Mouse (Mus musculus): Measurements from ENCODE around the gene Rhot2.
A peak's percentile ranks its signal among the peaks of the same experiment; 100 is the strongest.
"Not testable (repeated sequence)": the region's sequence is repeated elsewhere in the genome, so short reads cannot be mapped to it uniquely, and the experiment has no call there.

Gene Rhot2

DNA sequence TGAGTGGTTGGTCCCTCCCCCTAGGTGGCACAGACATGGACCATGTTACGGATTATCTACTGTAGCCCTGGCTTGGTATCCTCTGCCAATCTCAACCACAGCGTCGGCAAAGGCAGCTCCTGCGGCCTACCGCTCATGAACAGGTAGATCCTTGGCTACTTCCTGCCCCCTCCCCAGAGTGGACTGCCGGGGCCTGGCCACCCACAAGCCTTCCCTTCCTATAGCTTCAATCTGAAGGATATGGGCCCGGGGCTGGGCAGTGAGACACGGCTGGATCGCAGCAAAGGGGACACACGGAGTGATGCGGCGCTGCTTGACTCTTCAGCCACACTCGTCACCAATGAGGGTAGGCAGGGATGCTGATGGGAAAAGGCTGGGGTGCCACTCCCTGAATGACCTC is 17.6 kb downstream of the Rhot2 start:
- no peak for DNase-seq

DNA sequence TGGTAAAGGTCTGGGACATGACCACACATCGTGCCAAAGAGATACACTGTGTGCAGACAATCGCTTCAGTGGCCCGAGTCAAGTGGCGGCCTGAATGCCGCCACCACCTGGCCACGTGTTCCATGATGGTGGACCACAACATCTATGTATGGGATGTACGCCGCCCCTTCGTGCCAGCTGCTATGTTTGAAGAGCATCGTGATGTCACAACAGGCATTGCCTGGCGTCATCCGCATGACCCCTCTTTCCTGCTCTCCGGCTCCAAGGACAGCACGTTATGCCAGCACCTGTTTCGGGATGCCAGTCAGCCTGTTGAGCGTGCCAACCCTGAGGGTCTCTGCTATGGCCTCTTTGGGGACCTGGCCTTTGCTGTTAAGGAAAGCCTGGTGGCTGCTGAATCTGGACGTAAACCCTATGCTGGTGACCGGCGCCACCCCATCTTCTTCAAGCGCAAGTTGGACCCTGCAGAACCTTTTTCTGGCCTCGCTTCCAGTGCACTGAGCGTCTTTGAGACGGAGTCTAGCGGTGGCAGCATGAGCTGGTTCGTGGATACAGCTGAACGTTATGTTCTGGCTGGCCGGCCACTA is 18.6 kb downstream of the Rhot2 start:
- DNase-seq, result no peak

DNA sequence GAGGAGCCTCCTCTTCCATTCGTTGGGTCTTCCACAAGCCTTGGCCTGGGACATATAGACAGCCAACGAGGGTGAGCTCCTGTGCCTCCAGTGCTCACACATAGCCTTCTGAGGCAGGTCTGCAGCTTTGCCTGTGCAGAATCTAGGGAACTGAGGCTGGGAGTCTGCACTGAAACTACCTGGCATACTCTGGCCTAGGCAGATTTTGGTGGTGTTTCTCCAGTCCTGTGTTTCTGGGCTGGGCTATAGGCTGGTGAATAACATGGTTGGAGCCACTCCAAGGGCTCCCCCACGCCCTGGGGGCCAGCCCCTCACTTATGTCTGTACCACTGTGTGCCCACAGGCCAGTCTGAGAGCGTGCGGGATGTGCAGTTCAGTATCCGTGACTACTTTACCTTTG is 19.3 kb downstream of the Rhot2 start:
- DNase-seq, result no peak

DNA sequence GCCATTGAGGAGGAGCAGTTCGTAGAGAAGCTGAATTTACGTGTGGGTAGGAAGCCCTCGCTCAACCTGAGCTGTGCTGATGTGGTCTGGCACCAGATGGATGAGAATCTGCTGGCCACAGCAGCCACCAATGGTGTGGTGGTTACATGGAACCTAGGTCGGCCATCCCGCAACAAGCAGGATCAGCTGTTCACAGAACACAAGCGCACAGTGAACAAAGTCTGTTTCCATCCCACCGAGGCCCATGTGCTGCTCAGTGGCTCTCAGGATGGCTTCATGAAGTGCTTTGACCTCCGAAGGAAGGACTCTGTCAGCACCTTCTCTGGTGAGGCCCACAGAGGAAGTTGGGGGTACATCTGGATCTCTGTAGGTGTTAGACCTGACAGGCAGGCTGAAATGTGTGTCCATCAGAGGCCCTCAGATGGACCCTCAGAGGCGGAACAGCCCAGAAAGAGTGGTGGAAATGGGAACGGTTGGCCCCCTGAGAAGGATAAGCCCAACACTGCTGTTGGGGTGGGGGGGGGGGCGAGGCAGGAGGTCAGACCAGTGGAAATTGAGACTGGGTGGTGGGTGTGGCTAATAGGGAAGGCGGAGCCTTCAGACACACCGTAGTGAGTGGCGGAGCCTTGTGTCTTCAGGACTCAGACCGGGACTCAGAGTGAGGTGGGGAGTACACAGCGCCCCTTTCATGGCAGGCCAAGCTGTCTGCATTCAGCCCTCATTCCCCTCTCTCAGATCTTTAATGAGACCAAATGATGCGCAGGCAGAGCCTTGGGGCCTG is 20.1 kb downstream of the Rhot2 start:
- no peak for DNase-seq

DNA sequence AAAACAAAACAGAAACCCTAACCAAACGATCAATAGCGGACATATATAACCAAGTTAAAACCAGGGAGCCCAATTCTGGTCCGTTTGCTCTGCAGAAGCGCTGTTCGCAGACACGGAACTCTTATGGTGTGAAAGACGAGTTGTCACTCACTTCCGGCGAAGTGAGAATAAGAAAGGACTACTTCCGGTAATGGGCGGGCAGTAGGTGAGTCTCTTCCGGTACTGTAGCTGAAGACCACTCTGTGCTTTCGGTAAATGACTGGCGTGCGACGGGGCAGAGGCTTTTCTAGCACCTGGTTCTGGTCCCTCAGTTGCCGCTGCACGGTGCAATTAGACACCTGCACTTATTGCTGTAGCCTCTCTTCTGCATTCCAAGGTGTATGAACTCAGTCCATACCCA is 21.2 kb downstream of the Rhot2 start, which contains the start of gene Wdr24:
Gene Wdr24 (plus strand): TSS at position 176 of the 400 bp plus-strand sequence.
- DNase-seq, result peak; percentile 63

DNA sequence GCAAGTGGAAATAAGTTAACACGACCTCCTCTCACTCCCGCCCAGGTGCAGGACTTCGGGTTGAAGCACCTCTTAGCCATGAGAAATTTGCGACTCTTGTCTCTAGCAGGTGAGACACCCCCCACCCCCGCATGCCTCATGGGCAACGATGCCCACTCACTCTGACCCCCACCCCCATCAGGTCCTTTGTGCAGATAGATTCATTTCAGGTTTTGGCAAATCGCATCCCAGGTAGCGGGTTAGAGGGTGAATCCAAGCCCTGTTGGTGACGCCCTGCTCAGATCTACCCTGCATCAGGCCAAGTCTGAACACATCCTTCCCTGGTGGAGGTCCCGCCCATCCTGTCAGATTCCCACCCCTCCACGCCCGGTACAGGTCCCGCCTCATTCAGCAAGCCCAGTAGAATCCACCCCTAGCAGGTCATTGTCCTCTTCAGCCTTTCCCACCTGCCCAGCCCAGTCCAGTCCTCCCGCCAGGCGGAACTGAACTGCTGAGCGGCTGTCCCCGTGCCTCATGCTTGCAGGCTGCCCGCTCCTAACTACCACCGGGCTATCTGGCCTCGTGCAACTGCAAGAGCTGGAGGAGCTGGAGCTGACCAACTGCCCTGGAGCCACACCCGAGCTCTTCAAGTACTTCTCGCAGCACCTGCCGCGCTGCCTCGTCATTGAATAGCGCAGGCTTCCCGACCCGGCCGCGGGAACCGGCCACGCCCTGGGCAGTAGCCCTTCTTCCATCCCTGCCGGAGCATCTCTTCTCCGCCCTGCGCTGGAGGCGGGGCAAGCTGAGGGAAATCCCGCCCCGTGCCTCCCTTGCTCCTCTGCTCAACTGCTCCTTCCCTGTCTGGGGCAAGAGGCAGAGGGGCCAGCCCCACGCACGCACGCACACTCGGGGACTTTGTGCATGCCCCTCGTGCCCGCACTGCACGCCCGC is 25.5 kb downstream of the Rhot2 start:
- no peak for DNase-seq

DNA sequence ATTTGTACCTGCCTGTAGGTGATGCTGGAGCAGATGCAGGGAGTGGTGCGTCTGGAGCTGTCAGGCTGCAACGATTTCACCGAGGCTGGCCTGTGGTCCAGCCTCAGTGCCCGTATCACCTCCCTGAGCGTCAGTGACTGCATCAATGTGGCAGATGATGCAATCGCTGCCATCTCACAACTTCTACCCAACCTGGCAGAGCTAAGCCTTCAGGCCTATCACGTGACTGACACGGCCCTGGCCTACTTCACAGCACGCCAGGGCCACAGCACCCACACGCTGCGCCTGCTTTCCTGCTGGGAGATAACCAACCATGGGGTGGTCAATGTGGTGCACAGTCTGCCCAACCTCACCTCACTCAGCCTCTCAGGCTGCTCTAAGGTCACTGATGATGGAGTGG is 27.0 kb downstream of the Rhot2 start:
- DNase-seq, result no peak

DNA sequence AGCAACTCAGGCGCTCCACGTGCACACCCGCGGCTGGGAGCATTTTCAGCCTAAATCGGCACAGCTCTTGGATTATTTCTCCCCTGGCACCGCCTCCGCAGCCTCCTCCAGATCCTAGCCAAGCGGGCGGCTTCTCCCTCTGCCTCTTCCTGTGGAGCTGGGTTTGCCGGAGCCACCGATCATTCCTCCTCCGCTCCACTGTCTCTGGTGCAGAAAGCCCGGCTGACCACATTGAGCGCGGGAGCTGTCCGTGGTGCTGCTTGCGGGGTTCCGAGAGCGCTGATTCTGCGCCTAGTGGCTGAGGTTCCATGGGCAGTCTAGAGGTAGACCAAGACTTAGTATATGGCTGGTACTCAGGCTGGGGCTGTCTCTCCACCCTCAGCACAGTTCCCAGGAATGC is 31.2 kb downstream of the Rhot2 start:
- peak; percentile 77 for DNase-seq

DNA sequence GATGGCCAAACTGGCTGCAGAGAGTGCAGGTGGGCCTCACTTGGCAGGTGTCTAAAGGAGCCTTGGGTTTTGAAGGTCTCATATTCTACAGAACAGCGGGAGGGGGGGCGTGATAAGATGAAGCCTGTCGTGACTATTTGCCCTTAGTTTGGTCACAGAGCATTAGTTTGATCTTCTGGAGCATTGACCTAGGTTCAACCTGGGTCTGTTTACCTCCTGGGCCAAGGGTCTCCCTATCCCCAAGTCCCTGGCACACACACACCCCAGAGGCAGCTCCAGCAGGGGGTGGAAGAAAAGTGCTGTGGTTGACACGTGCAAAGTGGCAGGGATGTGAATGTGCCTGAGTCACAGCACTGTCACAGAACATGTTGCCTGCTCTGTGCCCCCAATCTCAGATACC is 33.8 kb downstream of the Rhot2 start:
- no peak for DNase-seq

DNA sequence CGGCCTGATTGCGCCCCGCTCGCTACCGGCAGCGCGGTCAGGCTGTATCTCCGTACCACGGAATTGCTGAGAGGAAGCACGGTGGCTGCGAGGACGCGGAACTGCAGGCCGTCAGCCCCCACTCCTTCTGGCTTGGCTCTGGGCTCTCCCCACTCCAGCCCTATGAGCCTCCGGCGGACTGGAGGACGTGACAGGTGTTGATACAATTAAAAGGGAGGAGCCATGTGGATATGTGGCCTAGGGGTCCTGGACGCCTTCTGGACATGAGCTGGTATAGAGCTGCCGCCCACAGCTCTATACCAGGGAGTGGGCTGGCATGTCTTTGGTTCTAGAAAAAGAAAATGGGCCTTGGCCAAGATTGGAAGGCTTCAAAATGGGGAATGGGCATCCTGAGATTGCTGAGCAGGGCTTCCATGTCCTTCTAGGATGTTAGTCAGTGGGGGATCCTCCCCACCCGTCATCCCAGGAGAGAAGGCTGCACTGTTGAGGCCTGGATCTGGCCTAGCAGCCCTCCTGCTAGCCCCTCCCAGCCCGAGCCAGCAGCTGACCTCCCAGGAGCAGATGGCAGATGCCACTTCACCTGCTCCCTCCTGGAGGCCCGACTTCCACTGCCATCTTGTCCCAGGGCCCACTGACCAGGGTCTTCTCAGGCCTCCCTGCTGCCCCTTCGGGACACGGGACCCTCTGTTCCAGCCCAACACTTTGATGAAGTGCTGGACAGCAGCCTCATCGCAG is 34.9 kb downstream of the Rhot2 start:
- no peak for DNase-seq

DNA sequence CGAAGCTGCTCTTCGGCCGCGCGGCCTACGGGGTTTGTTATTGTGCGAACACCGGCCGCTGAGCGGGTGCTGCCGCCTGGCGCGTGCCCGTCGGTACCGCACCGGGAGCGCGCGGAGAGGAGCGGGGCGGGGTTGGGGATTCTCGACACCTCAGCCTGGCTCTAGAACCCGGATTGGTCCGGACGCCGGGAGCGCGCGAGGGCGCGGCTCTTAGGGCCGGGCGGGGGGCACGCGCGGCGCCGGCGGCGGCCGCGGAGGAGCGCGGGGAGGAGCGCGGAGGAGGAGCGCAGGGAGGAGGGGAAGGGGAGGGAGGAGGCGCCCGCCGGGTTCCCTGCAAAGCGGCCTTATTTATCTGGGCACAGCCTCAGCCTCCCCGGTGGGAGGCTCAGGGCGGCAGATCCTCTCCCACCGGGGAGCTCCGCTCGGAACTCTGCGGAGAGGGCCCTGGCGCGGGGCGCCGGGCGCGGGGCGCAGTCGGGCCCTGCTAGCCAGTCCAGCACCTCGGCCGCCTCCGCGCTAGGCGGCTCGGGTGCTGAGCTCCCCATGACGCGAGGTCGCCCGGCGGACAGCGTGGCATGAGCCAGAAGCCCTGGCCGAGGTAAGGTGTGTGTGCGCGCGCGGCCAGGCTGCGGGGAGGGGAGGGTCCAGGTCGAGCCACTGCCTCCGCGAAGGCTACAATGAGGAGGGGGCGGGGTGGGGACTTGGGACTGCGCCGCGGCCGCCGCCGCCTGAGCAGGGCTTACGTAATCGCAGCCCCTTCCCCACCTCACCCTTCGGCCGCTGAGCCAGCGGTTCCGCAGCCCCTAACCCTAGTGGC is 35.7 kb downstream of the Rhot2 start, which contains the start of gene Fbxl16:
Gene Fbxl16 (plus strand): TSS at position 297 of the 817 bp plus-strand sequence.
- peak; percentile 87 for DNase-seq

DNA sequence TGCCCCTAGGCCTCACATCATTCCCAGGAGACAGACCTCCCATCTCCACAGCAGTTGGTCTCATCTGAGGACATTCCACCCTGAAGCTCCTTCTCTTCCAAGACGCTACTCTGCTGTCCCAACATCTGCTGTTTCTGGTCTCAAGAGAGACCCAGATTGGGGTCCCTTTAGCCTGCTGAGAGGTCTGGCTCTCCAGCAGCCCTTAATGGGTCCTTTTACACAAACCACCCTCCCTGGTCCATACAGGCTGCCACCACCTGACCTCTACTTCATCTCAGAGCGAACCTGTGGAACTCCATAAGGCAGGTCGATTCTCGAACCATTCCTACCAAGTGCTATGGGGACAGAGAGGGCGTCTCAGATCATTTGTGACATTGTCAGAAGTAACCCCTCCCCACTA is 36.6 kb downstream of the Rhot2 start:
- DNase-seq, result no peak

DNA sequence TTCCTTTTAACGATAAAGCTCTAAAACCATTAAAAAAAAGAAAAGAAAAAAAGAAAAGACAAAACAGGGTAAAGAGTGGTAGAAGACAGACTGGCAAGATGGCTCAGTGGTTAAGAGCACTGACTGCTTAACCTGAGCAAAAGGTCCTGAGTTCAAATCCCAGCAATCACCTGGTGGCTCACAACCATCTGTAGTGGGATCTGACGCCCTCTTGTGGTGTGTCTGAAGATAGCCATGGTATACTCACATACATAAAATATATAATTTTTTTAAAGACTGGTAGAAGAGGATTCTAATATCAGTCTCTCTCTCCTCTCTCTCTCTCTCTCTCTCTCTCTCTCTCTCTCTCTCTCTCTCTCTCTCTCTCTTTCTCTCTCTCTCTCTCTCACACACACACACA is 37.2 kb downstream of the Rhot2 start:
- not testable (repeated sequence) for DNase-seq

DNA sequence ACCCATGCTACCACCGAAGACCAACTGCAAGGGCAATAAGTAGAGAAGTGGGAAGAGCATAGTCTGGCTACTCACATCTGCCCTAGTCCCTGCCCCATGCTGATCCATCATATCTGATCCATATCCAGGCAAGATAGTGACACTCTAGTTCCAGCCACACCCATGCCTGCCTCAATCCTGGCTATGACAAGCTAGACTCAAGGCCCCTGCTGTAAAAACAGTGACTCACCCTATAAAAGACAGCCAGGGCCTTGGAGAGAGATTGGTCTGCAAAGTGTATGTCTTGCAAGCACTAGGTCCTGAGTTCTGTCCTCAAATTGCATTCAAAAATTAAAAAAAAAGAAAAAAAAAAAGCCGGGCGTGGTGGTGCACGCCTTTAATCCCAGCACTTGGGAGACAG is 38.1 kb downstream of the Rhot2 start:
- DNase-seq, result no peak

DNA sequence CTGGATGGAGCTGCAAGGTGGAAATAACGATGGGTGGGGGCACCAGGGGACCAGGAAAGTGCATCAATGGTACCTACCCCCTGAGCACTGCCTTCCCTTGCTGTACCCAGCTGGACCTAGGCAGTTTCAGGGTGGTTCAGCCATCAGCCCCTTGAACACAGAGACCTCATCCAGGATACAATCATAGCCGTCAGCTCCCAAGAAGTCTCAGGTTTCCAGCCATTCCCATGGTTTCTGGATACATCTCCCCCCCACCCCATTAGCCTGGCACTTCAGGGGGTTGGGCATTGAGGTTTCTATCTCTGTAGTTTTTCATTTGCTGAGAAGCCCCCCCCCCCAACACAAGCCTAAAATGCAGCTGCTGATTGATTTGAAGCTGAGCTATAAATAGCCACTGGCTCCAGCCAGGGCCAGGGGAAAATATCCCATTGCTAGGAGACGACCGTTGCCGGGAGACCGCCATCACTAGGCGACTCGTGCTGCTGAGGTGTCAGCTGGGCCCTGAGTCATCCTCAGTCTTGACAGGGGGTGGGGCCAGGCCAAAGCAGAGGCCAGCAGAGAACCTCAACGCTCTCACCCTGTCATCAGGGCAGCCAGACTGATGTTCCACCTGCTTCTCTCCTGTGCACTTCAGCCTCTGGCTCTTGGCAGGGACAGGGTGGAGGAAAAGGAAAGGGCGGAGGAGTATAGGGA is 41.7 kb downstream of the Rhot2 start:
- DNase-seq, result peak; percentile 71

DNA sequence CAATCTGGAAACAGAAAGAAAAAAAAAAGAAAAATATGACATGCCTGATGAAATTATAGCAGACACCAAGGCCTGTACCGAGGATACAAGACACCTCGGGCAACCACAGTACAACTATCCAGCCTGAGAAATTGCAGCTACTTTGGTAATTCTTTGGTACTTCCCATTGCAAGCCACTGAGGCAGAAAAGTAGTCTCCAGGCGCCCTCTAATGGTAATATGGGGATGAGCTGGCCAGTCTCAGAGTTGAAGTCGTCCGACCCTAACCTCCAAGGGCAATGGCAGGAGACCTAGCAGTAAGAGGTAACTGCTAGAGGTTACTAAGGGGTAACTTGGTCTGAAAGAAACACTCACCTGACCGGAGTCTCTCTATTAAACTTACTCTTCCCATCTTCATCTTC is 43.6 kb downstream of the Rhot2 start:
- DNase-seq, result no peak

DNA sequence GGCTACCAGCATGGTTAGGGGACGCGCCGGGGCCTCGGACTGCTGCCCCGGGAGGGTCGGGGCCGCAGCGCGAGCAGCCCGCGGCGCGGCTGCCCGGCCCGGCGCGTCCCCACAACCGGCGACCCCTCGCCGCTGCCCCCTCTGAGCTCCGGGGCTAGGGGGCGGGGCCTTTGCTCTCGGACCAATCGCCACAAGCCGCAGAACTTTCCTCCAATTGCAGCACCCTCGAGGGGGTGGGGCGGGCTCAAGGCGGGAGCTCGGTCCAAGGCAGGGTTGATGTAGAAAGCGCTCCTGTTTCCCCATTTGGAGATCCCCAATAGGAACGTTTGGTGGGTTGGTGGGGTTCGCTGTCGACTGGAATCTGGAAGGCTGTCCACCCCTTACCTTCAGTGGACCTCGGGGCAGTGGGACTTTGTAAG is 47.7 kb downstream of the Rhot2 start, which contains the start of gene Metrn:
Gene Metrn (minus strand): TSS at position 186 of the 419 bp plus-strand sequence.
- DNase-seq, result peak; percentile 78

DNA sequence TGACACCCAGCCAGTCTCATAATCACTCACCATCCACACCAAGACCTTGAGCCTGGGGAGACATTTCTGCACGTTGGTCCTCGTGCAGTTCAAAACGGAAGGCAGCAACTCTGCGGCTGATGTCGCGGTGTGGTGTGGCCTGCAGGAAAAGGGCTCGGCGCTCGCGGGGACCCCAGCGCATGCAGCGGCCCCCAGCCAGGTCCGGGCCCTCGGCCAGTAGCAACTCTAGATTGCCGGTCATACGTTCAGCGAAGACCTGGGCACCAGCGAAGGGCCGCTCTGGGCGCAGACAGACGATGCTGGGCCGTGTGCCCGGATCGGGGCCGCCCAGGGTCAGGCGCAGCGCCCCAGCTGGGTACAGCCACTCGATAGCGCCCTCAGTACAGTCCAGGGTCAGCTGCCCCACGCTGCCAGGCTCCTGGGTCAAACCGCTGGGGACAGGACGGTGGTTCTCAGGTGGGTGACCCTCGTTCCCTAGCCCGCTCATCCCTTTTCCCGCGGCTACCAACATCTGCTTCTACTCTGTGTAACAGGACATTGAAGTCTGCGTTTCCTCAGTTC is 48.4 kb downstream of the Rhot2 start:
- DNase-seq, result peak; percentile 45

DNA sequence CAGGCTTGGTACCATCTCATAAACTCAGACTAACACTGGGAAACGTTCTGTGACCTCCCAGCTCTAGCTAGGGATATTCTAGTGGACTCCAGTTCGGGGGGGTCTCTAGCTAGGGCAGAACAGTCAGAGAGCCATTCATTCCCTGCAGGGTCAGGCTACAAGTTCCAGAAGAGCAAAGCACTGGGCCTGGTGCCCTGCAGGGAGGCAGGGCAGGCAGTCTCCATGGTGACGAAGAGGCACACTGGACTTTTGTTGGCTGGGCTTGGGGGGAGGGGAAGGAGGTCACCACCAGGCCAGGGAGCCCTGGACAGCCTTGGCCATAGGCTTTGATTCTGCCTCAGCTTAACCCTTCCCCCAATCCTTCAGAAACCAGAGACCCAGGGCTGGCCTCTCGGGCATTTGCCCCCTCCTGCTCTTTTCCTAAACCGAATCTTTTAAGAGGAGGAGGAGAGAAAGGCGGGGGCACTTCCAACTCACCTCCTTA is 49.0 kb downstream of the Rhot2 start, which contains the start of gene AC134908.4:
Gene AC134908.4 (minus strand): TSS at position 51 of the 484 bp plus-strand sequence.
- DNase-seq, result no peak

DNA sequence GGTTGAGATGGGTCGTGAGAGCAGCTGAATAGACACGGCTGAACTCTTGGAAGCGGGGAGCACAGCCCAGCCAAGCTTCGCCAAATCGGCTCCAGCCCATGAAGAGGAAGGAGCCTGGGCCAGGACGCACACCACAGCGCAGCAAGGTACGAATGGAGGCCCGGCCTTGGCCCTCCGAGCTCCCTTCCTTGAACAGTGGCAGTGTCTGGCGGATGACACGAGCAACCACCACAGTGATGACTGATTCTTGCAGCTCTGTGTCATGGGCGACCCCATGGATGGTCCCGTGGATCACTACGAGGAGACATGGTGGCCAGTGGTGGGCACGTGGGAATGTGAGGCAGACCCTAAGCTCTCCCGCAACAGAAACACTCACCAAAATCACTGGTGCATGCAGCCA is 49.7 kb downstream of the Rhot2 start:
- no peak for DNase-seq

Data from right cerebral cortex, postnatal 4 days (tissue).